Mouse (Mus musculus) erythroblast, embryonic 14.5 days (primary cell): Measurements from ENCODE around the gene Rhd. TPM values are rescaled to one million over a fixed set of nuclear protein-coding genes. Genes with fewer than 3 reads are reported as not detected.

Experiments
- H3K27me3 ChIP-seq: 2 replicates; pipeline ENCODE4 v1.6.1; 2012; ENCODE audit warnings: inconsistent platforms; ENCODE audit not compliant: control insufficient read depth
- H3K36me3 ChIP-seq: 2 replicates; pipeline ENCODE4 v1.6.1; 2012; ENCODE audit warnings: mild to moderate bottlenecking, inconsistent platforms; ENCODE audit not compliant: control insufficient read depth
- H3K4me1 ChIP-seq: 2 replicates; pipeline ENCODE4 v1.6.1; 2012; ENCODE audit warnings: inconsistent platforms; ENCODE audit not compliant: control insufficient read depth
- H3K4me3 ChIP-seq: replicated peaks from 2 replicates; pipeline ENCODE3; 2012; ENCODE audit warnings: moderate library complexity, mild to moderate bottlenecking, inconsistent platforms
- H3K9me3 ChIP-seq: 2 replicates; pipeline ENCODE4 v1.6.1; 2012; ENCODE audit warnings: low read length, inconsistent platforms, mixed read lengths; ENCODE audit not compliant: control insufficient read depth
- GATA1 ChIP-seq: IDR thresholded peaks from 2 replicates; pipeline ENCODE4 v1.6.1; 2012; ENCODE audit warnings: low read length, inconsistent platforms, mixed read lengths
- TAL1 ChIP-seq: IDR thresholded peaks from 3 replicates; pipeline ENCODE4 v1.6.1; 2012; ENCODE audit warnings: low read length, inconsistent platforms, mixed read lengths
- polyA plus RNA-seq: library from polyadenylated mRNA; stranded (reverse); fragments of >175 nt; gene quantifications from 2 replicates; pipeline ENCODE4 v1.2.3, GENCODE M21; 2012

Rhd gene
- polyA plus RNA-seq, 1 experiment: 54.9 TPM

DNA sequence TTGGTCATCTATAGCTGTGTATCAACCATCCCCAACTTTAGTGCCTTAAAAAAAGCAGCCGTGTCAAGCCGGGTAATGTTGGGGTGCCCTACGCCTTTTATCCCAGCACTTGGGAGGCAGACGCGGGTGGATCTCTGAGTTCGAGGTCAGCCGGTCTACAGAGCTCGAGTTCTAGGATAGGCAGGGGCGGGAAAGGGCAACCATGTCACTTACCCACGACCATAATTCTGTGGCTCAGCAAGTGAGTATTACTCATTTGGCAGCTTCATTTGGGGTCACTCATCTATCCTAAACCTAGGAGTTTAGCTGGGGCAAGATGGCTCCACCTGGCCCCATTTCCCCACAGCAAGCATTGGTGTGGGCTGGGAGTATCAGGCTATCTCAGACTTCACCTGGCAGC is 3.7 kb downstream of the Rhd start:
- H3K36me3 ChIP-seq: peaks cover 88% of the 10 kb centered on the region

DNA sequence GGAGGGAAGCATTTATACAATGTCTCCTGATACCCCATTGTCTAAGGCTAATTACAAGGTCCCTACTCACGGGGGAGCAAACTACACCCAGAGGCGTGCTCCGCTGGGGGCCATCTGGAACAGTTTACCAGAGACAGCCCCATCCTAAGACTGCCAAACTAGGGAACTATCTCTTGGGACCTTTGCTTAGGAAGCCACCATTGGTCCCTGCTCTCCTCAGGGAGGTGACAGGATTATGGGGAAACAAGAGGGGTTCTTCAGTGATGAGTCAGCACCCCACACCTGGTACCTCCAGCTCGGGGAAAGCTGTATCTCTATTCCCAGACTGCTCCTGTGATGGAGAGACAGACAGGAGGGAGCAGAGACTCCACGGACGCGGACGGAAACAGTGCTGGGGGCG is 4.2 kb downstream of the Rhd start:
- H3K27me3 ChIP-seq: no peaks in the 10 kb centered on the region; the same call in 1 of the 2 replicates
- no peaks in the 10 kb centered on the region for H3K9me3 ChIP-seq
- H3K4me1 ChIP-seq: peaks cover 70% of the 10 kb centered on the region
- TF ChIP-seq GATA1: no peak
- peak overlapping the region; percentile 79 for H3K4me3 ChIP-seq
- peaks cover 92% of the 10 kb centered on the region for H3K36me3 ChIP-seq

More for the DNA sequence above, 3.7 kb downstream of the Rhd start:
- peak overlapping the region; percentile 79 for H3K4me3 ChIP-seq
- no peaks in the 10 kb centered on the region; the same call in 1 of the 2 replicates for H3K27me3 ChIP-seq
- no peaks in the 10 kb centered on the region for H3K9me3 ChIP-seq
- peaks cover 70% of the 10 kb centered on the region for H3K4me1 ChIP-seq
- TF ChIP-seq GATA1 (no peak), TAL1 (no peak)

- H3K9me3 ChIP-seq: no peaks in the 10 kb centered on the region
- peaks cover 98% of the 10 kb centered on the region for H3K36me3 ChIP-seq
- TF ChIP-seq GATA1 (peak; percentile 98), TAL1 (peak; percentile 97)
- peak overlapping the region; percentile 79 for H3K4me3 ChIP-seq
- peaks cover 72% of the 10 kb centered on the region for H3K4me1 ChIP-seq
- H3K27me3 ChIP-seq: no peaks in the 10 kb centered on the region; the same call in 1 of the 2 replicates
Observed at GRCm38 (mm10) chr4:134869068-134869730, 4.9 kb downstream of the Rhd start.

GRCm38 (mm10) chr4:134869815-134870375 is 5.6 kb downstream of the Rhd start:
- H3K4me3 ChIP-seq: peak overlapping the region; percentile 79
- H3K36me3 ChIP-seq: peaks cover 98% of the 10 kb centered on the region
- no peaks in the 10 kb centered on the region; the same call in 1 of the 2 replicates for H3K27me3 ChIP-seq
- no peaks in the 10 kb centered on the region for H3K9me3 ChIP-seq
- peaks cover 78% of the 10 kb centered on the region for H3K4me1 ChIP-seq
- TF ChIP-seq TAL1: no peak
- TF ChIP-seq GATA1: no peak

DNA sequence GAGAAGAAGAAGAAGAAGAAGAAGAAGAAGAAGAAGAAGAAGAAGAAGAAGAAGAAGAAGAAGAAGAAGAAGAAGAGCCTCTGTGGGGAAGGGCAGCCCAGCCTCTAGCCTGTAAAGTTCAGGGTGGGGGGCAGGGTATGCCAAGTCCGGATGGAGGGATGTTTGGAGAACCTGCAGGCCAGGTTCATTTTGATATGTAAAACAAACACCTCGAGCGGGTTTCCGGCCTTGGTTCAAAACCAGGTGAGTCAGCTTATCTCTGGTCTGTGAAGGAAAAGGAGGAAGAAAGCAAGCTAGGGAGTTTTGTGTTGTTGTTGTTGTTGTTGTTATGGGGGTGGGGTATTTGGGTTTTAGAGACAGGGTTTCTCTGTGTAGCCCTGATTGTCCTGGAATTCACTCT is 7.1 kb downstream of the Rhd start:
- H3K9me3 ChIP-seq: no peaks in the 10 kb centered on the region
- peaks cover 81% of the 10 kb centered on the region for H3K4me1 ChIP-seq
- H3K4me3 ChIP-seq: peak overlapping the region; percentile 44
- H3K36me3 ChIP-seq: peaks cover 96% of the 10 kb centered on the region
- TF ChIP-seq TAL1 (no peak), GATA1 (no peak)
- H3K27me3 ChIP-seq: no peaks in the 10 kb centered on the region; the same call in 1 of the 2 replicates

DNA sequence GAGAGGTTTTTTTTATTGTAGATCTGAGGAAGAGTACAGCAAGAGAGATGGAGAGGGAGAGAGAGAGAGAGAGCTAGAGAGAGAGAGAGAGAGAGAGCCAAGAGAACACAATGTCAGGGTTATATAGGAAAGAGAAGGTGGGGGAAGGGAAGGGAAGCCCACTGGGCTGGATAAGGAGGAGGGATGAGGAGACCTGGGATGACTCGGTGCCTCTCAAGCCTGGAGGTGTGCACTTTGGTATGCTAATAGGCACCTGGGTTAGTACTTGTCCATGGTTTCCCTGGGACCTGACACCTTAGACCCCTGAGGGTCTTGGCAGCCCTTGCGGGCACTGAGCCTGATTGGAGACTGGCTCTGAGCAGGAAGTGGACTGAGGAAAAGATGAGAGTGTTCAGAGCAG is 7.6 kb downstream of the Rhd start:
- Histone ChIP-seq H3K9me3 (no peaks in the 10 kb centered on the region), H3K36me3 (peaks cover 96% of the 10 kb centered on the region), H3K27me3 (no peaks in the 10 kb centered on the region; the same call in 1 of the 2 replicates), H3K4me1 (peaks cover 80% of the 10 kb centered on the region), H3K4me3 (peak overlapping the region; percentile 44)
- TF ChIP-seq TAL1: no peak
- no peak for TF ChIP-seq GATA1

- Histone ChIP-seq H3K36me3 (peaks cover 96% of the 10 kb centered on the region), H3K4me1 (peaks cover 71% of the 10 kb centered on the region), H3K27me3 (no peaks in the 10 kb centered on the region; the same call in 1 of the 2 replicates), H3K9me3 (no peaks in the 10 kb centered on the region), H3K4me3 (no peak overlapping the region)
- TF ChIP-seq GATA1 (no peak), TAL1 (no peak)
Observed at GRCm38 (mm10) chr4:134876171-134876570, 11.8 kb downstream of the Rhd start.

DNA sequence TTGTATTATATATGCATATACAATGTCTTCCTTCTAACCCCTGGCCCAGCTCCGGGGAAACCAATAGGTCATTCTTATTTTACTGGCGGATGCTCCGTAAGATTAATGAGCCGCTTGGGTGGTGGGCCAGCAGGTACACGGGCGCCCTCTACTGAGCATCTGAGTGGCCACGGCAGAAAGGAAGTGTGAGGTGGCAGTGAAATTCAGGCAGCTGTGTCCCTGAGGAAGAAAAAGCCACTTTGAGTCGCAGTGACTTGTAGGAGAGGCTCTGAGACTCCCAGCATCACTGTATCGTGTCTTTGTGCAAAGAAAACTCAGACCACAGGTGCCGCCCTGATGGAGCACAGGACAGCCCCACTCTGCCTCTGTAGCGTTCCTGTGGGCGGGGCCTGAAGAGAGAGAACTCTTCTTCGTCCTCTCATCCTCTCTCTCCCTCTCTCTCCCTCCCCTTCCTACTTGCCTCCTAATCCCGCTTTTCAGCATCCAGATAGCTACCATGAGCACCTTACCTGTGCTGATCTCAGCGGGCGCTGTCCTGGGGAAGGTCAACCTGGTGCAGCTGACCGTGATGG is 15.2 kb downstream of the Rhd start:
- peak overlapping the region; percentile 25 for H3K4me3 ChIP-seq
- peaks cover 97% of the 10 kb centered on the region for H3K36me3 ChIP-seq
- H3K27me3 ChIP-seq: no peaks in the 10 kb centered on the region; the same call in 1 of the 2 replicates
- peaks cover 63% of the 10 kb centered on the region for H3K4me1 ChIP-seq
- H3K9me3 ChIP-seq: no peaks in the 10 kb centered on the region
- TF ChIP-seq TAL1 (no peak), GATA1 (no peak)

DNA sequence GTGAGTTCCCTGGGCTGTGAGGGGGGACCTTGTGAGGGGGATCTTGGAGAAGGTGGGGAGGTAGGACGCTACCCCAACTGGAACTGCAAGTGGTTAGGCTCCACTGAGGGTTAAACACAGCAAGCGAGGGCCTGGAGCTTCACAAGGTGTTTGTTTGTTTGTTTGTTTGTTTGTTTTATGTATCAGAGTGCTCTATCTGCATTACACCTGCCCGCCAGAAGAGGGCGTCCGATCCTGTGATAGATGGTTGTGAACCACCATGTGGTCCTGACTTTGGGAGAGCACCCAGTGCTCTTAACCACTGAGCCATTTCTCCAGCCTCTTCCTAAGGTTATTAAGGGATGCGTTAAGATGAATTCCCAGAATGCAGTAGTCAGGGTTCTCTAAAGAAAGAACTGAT is 15.7 kb downstream of the Rhd start:
- TF ChIP-seq TAL1 (no peak), GATA1 (no peak)
- H3K9me3 ChIP-seq: no peaks in the 10 kb centered on the region
- peaks cover 62% of the 10 kb centered on the region for H3K4me1 ChIP-seq
- peaks cover 97% of the 10 kb centered on the region for H3K36me3 ChIP-seq
- no peaks in the 10 kb centered on the region; the same call in 1 of the 2 replicates for H3K27me3 ChIP-seq
- H3K4me3 ChIP-seq: peak overlapping the region; percentile 25
